Mouse (Mus musculus) heart, postnatal 25 days (tissue): ENCODE data around the gene Fryl. TPM values are rescaled to one million over a fixed set of nuclear protein-coding genes. Genes with fewer than 3 reads are reported as not detected.

Experiments used
- DNase-seq: peaks from one replicate; pipeline ENCODE4 v3.0.0; 2022; ENCODE audit warnings: low spot score
- intact Hi-C: fragments of 180-260 bp; cut with DNase I; formaldehyde crosslinking; loops from one replicate; pipeline ENCODE4 v1.15.1; 2025
- total RNA-seq, 2 experiments: library from RNA; stranded (reverse); gene quantifications; 2 replicates each; pipeline ENCODE4 v1.2.3; 2021

Gene Fryl
- total RNA-seq, 2 experiments from 2014 or later = 35.7 to 41.5 TPM

DNA sequence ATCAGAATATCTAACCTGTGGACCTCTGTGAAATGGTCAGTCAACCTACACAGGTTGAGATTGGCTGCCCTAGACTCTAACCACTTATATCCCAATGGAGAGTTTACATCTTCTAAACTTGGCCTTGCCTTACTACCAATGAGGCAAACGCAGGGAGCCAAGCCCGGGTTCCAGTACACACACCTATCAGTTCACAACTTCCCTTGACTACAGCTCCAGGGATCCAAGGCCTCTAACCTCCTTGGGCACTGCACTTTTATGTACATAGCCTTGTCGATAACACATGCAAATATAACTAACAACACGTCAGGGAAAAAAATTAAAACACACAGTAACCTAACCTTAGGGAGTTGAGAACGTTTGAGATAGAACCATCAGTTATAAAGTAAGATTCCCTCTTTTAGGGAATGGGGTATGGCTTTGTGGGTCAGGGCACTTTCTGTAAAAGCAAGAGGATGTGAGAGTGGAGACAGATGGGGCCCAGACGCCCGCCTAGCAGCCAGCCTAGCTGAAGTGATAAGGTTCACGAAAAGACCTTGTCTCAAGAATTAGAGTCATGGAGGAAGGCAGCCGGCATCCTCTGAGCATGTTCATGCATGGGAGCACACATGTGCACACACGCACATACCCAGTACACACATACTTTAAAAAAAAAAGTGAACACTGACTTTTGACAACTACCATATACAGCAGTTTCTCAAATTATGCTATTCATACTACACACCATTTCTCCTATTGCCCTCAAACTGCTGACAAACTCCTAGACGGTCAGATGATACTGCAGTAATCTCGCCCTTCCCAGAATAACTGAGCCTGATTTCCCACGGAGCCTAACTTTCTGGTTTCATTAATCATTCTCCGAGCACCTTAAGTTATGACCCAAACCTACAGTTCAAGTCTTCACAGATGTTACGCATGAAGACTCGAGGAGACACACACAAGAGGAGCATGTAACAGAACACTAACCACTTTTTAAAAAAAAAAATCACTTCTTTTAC is 55.7 kb downstream of the Fryl start:
- no peak for DNase-seq
- intact Hi-C loops = no loop called here

GRCm38 (mm10) chr5:73199586-73199985 is 56.8 kb downstream of the Fryl start:
- DNase-seq = no peak
- intact Hi-C loops = loop anchor here (5.0 kb wide), 1 partner anchor 67 kb away; no protein-coding TSS in a partner anchor

- intact Hi-C loops = loop anchor here (5.0 kb wide), 1 partner anchor 66 kb away; no protein-coding TSS in a partner anchor
- no peak for DNase-seq
These were observed 57.7 kb downstream of the Fryl start for GRCm38 (mm10) chr5:73198690-73199089.

DNA sequence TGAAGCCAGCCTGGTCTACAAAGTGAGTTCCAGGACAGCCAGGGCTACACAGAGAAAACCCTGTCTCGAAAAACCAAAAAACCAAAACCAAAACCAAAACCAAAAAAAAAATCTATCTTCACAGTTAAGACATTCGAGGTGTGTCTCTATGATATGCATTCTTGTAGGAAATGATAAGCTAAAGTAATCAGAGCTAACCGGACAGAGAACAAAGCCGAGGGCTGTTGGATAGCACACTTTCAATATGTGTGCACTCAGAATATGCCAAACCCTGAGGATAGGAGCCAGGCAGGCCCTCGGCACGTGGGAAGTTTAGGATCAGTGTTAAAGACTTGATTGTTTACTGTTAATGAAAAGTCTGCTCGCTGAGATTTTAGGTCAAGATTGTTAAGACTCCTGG is 58.6 kb downstream of the Fryl start:
- DNase-seq = no peak
- intact Hi-C loops = loop anchor here (5.0 kb wide), 1 partner anchor 65 kb away; no protein-coding TSS in a partner anchor

DNA sequence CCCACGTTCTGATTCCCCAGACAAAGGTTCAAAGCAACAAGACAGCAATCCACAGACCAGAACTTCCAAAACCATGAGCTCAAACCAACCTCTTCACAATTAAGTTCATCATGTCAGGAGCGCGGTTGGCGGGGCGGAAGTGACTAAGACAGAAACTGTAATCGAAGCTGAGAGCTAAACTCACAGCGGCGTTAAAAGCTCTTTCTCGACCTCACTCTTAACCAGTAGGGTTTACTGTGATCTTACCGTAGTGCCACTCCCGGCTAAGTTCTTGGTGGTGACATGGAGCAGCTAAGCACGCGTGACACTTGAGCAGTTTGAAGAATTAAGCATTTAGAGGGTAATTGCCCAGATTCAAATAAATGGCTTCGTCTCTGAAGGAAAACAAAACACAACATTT is 61.7 kb downstream of the Fryl start:
- intact Hi-C loops = loop anchor here (5.0 kb wide), 1 partner anchor 62 kb away; no protein-coding TSS in a partner anchor
- no peak for DNase-seq

- intact Hi-C loops = no loop called here
- DNase-seq = no peak
These were observed 62.3 kb downstream of the Fryl start for GRCm38 (mm10) chr5:73194083-73194570.

DNA sequence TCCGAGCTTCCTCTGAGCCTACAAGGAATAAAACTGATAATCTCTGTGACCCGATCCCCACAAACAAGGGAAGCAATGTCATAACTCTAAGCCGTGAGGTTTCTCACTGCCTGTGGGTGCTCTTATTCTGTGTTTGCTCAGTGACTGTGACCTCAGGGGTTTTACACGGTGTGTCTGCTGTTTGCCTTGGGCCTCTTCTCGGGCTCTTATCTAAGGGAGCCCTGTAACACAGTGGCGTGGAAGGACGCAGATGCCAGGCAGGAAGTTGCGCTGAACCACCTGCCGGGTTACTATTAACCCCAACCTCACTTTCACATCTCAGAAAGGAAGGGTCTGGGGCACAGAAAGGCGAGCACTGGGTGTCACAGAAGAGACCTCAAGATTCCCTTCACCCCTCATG is 62.8 kb downstream of the Fryl start:
- no peak for DNase-seq
- intact Hi-C loops = no loop called here

- no peak for DNase-seq
- intact Hi-C loops = no loop called here
These were observed 63.4 kb downstream of the Fryl start for GRCm38 (mm10) chr5:73192870-73193576.

GRCm38 (mm10) chr5:73191765-73192164 is 64.7 kb downstream of the Fryl start:
- DNase-seq = no peak
- intact Hi-C loops = no loop called here

GRCm38 (mm10) chr5:73190164-73190563 is 66.3 kb downstream of the Fryl start:
- DNase-seq = no peak
- intact Hi-C loops = no loop called here

DNA sequence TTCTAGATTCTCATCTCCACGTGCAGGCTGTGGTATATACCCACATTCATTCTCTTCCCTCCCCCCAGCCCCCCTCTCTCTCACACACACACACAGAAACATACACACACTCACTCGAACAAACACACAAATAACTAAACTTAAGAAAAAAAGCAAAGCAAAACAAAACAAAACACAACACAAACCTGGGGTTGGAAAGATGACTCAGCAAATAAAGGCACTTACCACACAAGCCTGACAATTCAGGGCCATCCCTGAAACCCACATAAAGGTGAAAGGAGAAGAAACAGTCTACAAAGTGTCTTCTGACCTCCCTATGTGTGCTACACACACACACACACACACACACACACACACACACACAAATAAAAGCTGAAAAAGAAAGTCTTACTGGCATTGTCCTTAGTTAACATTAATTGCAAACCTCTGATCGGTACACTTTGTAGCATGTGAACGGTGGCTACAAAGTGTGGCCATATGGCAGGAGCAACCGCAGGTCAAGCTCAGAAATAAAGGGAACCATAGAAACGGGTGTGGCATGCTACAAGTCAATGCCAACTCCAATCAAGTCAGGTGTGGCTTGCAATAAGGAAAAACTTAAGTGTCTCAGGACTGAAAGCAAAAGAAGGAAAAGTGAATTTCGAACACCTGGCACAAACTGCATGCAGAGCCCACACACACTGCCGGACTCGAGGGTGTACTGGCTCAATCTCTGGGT is 66.8 kb downstream of the Fryl start:
- DNase-seq = no peak
- intact Hi-C loops = no loop called here

- no peak for DNase-seq
- intact Hi-C loops = no loop called here
These were observed 67.8 kb downstream of the Fryl start for GRCm38 (mm10) chr5:73188576-73188975.

DNA sequence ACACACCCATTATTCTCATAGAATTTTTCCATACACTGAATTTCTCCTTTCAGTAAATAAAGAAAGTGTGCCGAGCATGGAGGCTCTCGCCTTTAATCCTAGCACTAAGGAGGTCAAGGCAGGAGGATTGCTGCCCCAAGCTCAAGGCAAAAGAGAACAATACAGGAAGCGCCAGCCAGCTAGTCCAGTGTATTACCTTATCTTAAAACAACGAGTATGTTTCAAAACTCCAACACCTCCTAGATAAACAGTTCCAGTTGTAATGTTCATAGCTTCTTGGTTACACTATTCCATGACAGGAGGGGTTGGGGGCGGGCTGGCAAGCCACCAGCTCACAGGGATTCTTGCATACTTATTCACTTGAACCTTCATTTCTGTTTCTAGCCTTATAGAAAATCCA is 68.3 kb downstream of the Fryl start:
- intact Hi-C loops = no loop called here
- DNase-seq = no peak

GRCm38 (mm10) chr5:73186912-73187311 is 69.5 kb downstream of the Fryl start:
- intact Hi-C loops = no loop called here
- no peak for DNase-seq

GRCm38 (mm10) chr5:73185424-73185823 is 71.0 kb downstream of the Fryl start:
- no peak for DNase-seq
- intact Hi-C loops = no loop called here

- DNase-seq = no peak
- intact Hi-C loops = no loop called here
These were observed 73.5 kb downstream of the Fryl start for GRCm38 (mm10) chr5:73182701-73183447.

- intact Hi-C loops = no loop called here
These were observed 74.2 kb downstream of the Fryl start for GRCm38 (mm10) chr5:73182191-73182590.

DNA sequence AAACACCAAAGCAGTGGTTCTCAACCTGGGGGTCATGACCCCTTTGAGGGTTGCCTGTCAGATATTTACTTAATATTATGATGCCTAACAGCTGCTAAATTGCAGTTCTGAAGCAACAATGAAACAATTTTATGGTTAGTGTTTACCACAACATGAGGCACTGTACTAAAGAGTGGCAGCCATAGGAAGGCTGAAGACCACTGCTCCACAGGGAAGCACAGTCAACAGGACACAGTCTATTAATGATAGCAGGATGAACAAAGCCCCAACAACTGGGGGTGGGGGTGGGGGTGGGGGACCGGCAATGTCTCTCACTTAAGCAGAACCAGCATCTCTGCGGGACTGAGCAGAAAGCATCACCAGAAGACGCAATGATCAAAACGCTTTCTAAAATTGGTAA is 80.1 kb downstream of the Fryl start:
- DNase-seq = no peak
- intact Hi-C loops = no loop called here

More at GRCm38 (mm10) chr5:73182191-73182590, 74.2 kb downstream of the Fryl start:
- no peak for DNase-seq
